ENCODE assay signal across 9 mouse cellular contexts in genomic region chr12:53825898-53826605, GRCm38 (mm10).
DNase-seq lines count a peak whose midpoint lies in the region; ATAC-seq and TF ChIP-seq lines count a peak whose summit lies in the region.
"Had no signal": no experiment of that assay in that cellular context is flagged by ENCODE, and none has a peak within 500 bp of the region (broad histone marks: within the 10 kb centered on the region; RNA-seq: fewer than 3 reads in every experiment).

No protein-coding gene starts in this region.

- peak; percentile 52; the same call in 1 of the 2 replicates for ATAC-seq in lung, embryonic 14.5 days (ENCODE audit: insufficient read depth)
- peak; percentile 88 for ATAC-seq in forebrain, embryonic 13.5 days

- DNase-seq in heart, adult 8-10 months (ENCODE audit: low spot score), result peak; percentile 6
- DNase-seq in heart, postnatal 36 days, result no peak
- peak; percentile 45 for DNase-seq in lung, embryonic 14.5 days
- DNase-seq in lung, postnatal 4 days, result no peak
- DNase-seq in lung, postnatal 14 days, result peak; percentile 3
- no peak for DNase-seq in thymus, postnatal 14 days
- DNase-seq in ovary, postnatal 10 days (ENCODE audit: low spot score), result no peak
- DNase-seq: right cerebral cortex, adult 18-20 months had no signal

- no peaks in the 10 kb centered on the region for H3K27me3 ChIP-seq in lung, embryonic 14.5 days (ENCODE audit: insufficient read depth, low read length)
- no peaks in the 10 kb centered on the region for H3K27me3 ChIP-seq in forebrain, embryonic 13.5 days

- no peaks in the 10 kb centered on the region for H3K9me3 ChIP-seq in lung, embryonic 14.5 days (ENCODE audit: low read depth, low read length)
- no peaks in the 10 kb centered on the region for H3K9me3 ChIP-seq in forebrain, embryonic 13.5 days (replicated peaks)

- no peaks in the 10 kb centered on the region for H3K36me3 ChIP-seq in lung, embryonic 14.5 days (ENCODE audit: insufficient read depth)
- no peaks in the 10 kb centered on the region for H3K36me3 ChIP-seq in forebrain, embryonic 13.5 days (ENCODE audit: poor library complexity, severe bottlenecking)

- no peak overlapping the region for H3K4me2 ChIP-seq in lung, embryonic 14.5 days
- no peak overlapping the region for H3K4me2 ChIP-seq in forebrain, embryonic 13.5 days

- intact Hi-C loops in heart, postnatal 36 days (cut with DNase I), result loop anchor here (1.0 kb wide), 1 partner anchor 38 kb away; no protein-coding TSS in a partner anchor

- 48% methylated on average over 12 of the region's 12 CpGs for WGBS in lung, embryonic 14.5 days
- WGBS in forebrain, embryonic 13.5 days, result 51% methylated on average over 12 of the region's 12 CpGs

- no peak for TF ChIP-seq CTCF in lung, embryonic 14.5 days (IDR thresholded peaks at IDR 0.05; ENCODE audit: low read depth)

- no peak overlapping the region for H3K27ac ChIP-seq in lung, embryonic 14.5 days (ENCODE audit: low read depth)
- peak overlapping the region; percentile 57; the same call in 1 of the 2 replicates for H3K27ac ChIP-seq in forebrain, embryonic 13.5 days

- H3K9ac ChIP-seq in lung, embryonic 14.5 days, result no peak overlapping the region
- no peak overlapping the region for H3K9ac ChIP-seq in forebrain, embryonic 13.5 days

- H3K4me1 ChIP-seq in lung, embryonic 14.5 days (ENCODE audit: insufficient read depth), result no peaks in the 10 kb centered on the region
- H3K4me1 ChIP-seq in forebrain, embryonic 13.5 days, result peaks cover 31% of the 10 kb centered on the region

- no peak overlapping the region for H3K4me3 ChIP-seq in lung, embryonic 14.5 days (ENCODE audit: low read depth, low read length)
- H3K4me3 ChIP-seq in forebrain, embryonic 13.5 days, result no peak overlapping the region

Comparison
In these comparisons a context has a peak if more than half of its experiments do, and no peak if none do; other contexts are left out.
1. DNase-seq: peak in heart, adult 8-10 months (single experiment), lung, embryonic 14.5 days (single experiment) and lung, postnatal 14 days (single experiment); none in heart, postnatal 36 days (0 of 2), lung, postnatal 4 days (0 of 2), thymus, postnatal 14 days (single experiment) and ovary, postnatal 10 days (single experiment).